Mouse (Mus musculus): ENCODE results near the gene Mdga2.

GRCm38 (mm10) chr12:66707431-66707830, 514.9 kb downstream of the Mdga2 start:
- TF ChIP-seq CTCF (IDR thresholded peaks at IDR 0.05; ENCODE audit: control insufficient read depth, insufficient read depth, insufficient read length) (no peak), USF1 (IDR thresholded peaks at IDR 0.05; ENCODE audit: low read depth) (no peak), MAX (IDR thresholded peaks at IDR 0.05) (no peak)
